Mouse (Mus musculus) kidney, adult 2 months (tissue): ENCODE measurements around the gene Duox1.

ENCODE experiments used
- CTCF ChIP-seq: fragments of 200-500 bp; conservative IDR thresholded peaks from 2 replicates; pipeline ENCODE4 v1.5.1; 2011; ENCODE audit warnings: low read depth, mild to moderate bottlenecking, control low read depth, low read length, moderate library complexity, mixed read lengths; ENCODE audit not compliant: insufficient read depth, insufficient read length
- POLR2A ChIP-seq: fragments of 200-500 bp; IDR thresholded peaks from one replicate; pipeline ENCODE4 v1.6.1; 2011; ENCODE audit warnings: low read depth, low read length, control low read depth

DNA sequence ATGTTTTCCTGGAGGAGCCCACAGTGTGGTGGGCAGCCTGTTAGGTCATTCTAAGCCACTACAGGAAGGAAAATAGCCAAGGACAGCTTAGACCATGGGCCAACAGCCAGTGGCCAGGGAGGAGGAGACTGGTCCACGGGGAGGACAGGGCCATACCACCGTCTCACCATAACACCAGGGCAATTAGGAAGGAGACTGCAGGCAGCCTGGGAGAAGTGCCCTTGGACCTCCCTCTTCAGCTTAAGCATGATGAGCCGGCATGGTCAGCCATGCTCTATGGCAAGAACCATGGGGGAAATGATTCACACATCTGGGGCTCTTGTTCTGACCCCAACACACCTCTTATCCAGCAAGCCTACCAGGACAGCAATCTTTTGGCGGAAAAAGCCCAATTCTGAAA, 51.7 kb downstream of the Duox1 start:
- no peak for TF ChIP-seq POLR2A
- no peak for TF ChIP-seq CTCF
